Mouse (Mus musculus): ENCODE measurements around the gene Tfr2.
A peak's percentile ranks its signal among the peaks of the same experiment; 100 is the strongest.

Tfr2 gene

GRCm38 (mm10) chr5:137628498-137629305 is 59.1 kb downstream of the Tfr2 start, which contains the start of the genes Fbxo24, Lrch4 and Gm20605:
Gene Fbxo24, minus strand, starts transcription at chr5:137629002.
Gene Lrch4, plus strand, starts transcription at chr5:137629121.
Gene Gm20605, plus strand, starts transcription at chr5:137629175.
- DNase-seq: peak; percentile 100

DNA sequence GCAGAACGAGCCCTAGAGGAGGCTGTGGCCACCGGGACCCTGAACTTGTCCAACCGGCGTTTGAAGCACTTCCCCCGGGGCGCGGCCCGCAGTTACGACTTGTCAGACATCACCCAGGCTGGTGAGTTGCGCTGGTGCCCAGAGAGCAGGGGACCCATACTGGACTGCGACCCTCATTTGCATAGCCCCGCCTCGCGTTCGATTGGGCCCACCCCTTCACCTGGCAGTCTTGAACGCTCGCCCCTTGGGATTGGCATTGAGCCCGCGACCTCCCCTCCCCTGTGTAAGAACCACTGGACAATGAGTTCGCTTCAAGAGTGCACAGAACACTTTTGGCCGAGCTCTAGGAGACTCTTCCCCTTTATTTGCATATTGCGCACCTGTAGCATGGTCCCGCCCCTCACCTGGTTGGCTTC is 59.7 kb downstream of the Tfr2 start:
- DNase-seq: peak; percentile 86

GRCm38 (mm10) chr5:137629906-137630545 is 60.4 kb downstream of the Tfr2 start:
- DNase-seq: peak; percentile 78

DNA sequence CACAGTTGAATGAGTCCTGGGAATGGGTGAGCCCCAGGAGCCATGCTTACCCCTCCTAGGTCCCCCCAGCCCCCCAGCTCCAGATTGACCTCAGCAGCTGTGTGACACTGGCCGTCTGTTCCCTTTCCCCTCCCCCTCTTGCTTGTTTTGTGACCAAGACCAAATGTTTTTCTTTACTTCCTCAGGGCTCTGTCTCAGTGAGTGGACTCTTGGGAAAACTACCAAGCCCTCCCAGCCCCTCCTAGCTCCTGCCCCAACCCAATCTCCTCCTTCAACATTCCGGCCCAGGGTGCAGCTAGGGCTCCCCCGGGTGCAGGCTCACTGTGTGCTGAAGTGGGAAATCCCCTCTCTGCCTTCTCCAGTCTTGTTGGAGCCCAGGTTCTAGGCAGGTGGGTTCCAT is 61.0 kb downstream of the Tfr2 start:
- DNase-seq: peak; percentile 70

GRCm38 (mm10) chr5:137631171-137631570 is 61.5 kb downstream of the Tfr2 start:
- DNase-seq: no peak

DNA sequence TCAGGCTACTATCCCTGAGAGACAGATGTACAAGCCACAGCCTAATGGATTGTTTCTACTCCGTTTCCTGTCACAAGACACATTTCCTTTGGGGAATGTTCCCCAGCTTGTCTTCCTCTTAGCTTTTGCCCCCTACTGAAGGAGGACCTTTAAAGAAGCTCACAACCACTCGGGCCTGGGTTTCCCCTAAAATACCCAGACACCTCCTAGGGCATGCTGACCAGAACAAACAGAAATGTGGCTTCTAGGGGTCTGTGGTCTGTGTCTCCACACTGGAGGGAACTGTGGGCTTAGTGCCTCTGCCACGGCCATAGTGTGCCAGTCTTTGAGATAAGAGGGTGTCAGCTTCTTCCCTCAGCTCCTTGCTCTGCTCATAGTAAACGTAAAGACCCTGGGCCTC is 62.0 kb downstream of the Tfr2 start:
- no peak for DNase-seq

GRCm38 (mm10) chr5:137633397-137634084 is 63.9 kb downstream of the Tfr2 start:
- no peak for DNase-seq

All from kidney, adult 9 months (tissue).